Mouse (Mus musculus): Measurements from ENCODE around the gene Chit1.
A peak's percentile ranks its signal among the peaks of the same experiment; 100 is the strongest.

Chit1 gene

DNA sequence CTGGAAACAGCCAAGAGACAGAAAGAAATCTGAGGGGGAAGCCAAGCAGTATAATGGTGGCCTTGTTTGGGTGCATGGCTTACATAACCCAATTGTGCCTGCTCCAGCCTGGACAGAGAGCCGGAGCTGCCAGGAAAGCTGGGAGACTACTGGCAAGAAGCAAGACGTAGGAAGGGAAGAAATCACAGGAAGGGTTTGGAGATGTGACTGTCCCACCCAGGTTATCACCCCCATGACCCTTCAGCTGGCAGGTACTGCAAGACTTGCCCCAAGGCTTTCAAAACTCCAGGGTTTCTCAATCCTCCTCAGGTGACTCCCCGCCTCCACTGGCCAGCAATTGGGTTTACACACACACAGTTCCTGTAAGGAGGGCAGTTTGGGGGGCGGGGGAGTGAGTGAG lies 71.0 kb downstream of the Chit1 start, which contains the start of gene Chil1:
Gene Chil1, plus strand, starts transcription at position 152 of the 400 bp plus-strand sequence.
- DNase-seq (ENCODE audit: low read depth, low spot score), result no peak

DNA sequence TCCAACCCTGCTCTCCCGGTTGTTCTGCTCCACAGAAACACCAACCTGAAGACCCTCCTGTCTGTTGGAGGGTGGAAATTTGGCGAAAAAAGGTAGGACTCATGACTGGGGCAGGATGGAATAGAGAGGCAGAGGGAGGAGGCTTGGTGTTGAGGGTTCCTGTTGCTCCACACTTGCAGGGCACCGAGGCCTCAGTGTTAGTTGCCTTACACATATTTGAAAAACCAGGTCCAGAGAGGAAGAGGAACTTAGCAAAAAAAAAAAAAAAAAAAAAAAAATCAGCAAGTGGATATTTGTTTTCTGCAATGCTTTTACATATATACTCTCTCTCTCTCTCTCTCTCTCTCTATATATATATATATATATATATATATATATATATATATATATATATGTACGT lies 73.0 kb downstream of the Chit1 start:
- DNase-seq (ENCODE audit: low read depth, low spot score), result no peak

- no peak for DNase-seq (ENCODE audit: low read depth, low spot score)
These were observed 77.2 kb downstream of the Chit1 start for GRCm38 (mm10) chr1:134188217-134188616.

DNA sequence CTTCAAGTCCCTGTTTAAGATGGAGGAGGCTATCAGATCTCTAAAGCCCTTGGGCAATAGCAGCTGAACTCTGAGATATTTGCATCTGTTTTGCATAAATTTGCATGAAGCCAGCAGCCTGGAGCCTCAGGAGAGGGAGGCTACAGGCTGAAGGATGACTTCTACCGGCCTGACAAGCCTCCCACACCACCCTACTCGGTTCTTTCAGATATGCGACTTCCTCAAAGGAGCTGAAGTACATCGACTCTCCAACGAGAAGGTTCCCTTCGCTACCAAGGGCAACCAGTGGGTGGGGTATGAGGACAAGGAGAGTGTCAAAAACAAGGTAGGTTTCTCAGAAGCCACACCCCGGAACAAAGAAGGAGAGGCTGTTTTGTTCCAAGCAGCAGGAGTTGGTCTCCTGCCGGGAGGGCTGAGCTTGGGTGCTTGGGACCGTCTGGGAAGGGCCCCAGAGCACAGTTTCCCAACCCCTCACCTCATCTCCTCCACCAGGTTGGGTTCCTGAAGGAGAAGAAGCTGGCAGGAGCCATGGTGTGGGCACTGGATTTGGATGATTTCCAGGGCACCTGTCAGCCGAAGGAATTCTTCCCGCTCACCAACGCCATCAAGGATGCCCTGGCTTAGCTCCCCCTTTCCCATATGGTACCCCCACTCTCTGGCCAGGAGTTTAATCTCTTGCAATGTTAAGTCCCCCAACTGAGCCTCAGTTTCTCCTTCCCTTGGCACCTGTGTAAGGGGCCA lies 78.1 kb downstream of the Chit1 start:
- peak; percentile 38 for DNase-seq (ENCODE audit: low read depth, low spot score)

DNA sequence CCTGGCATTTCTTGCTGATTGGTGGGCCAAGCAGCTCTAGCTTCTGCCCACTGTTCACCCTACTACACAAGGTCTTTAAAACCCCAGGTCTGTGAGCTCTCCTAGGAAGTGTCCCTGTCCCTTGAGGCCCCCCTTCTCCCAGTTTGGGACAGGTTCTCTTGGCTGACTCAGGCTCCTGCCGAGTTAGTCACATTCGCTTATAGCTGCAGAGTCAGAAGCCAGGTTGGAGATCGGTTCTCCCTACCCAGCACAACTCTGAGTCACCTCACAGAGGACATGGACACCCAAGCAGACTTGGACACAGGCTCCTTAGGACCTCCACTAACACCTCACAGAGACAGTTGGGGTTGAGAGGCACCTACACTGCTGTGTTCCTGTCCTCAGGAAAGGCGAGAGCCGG lies 80.2 kb downstream of the Chit1 start:
- DNase-seq (ENCODE audit: low read depth, low spot score), result no peak

GRCm38 (mm10) chr1:134192024-134192423 lies 81.0 kb downstream of the Chit1 start:
- DNase-seq (ENCODE audit: low read depth, low spot score), result no peak

DNA sequence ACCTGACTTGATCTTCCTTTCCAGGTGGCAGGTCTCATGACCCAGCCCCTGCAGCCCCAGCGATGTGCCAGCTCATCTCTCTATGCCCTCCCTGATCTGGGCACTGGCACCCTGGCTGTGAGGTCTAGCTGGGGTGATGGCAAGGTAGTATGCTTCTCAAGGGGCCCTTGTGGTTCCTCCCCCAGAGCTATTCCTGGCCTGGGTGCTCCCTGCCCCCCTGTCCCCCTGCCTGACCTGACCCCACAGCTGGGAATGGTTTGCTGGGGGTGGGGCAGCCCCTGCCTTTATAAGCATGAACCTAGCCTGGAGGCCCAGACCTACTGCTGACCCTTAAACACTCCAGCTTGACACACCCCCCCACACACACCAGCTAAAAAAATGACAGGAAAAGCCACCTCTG lies 82.1 kb downstream of the Chit1 start, which contains the start of gene Mybph:
Gene Mybph, plus strand, starts transcription at position 323 of the 400 bp plus-strand sequence.
- no peak for DNase-seq (ENCODE audit: low read depth, low spot score)

DNA sequence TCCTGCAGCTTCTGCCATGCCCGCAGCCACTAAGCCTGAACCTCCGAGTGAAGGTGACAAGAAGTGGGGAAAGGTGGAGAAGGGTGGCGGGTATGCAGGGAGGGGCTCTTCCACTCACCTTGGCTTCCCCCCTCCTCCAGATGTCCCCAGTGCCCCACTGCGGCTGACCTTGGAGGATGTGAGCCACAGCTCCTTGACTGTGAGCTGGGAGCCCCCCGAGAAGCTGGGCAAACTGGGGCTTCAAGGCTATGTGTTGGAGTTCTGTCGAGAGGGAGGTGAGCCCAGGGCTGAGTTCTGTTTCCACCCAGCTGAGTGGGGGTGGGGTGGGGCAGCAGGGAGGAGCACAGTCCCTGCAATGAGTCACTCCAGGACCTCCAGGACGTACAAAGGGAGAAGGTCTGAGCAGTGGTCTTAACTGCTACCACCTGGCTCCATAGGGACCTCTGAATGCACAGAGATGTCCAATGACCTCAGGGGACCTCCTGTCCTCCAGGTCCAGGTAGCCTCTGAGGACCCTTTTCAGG lies 82.7 kb downstream of the Chit1 start:
- DNase-seq (ENCODE audit: low read depth, low spot score), result no peak

- DNase-seq (ENCODE audit: low read depth, low spot score), result no peak
These were observed 83.4 kb downstream of the Chit1 start for GRCm38 (mm10) chr1:134194298-134195022.

GRCm38 (mm10) chr1:134195117-134195516 lies 84.1 kb downstream of the Chit1 start:
- DNase-seq (ENCODE audit: low read depth, low spot score), result no peak

DNA sequence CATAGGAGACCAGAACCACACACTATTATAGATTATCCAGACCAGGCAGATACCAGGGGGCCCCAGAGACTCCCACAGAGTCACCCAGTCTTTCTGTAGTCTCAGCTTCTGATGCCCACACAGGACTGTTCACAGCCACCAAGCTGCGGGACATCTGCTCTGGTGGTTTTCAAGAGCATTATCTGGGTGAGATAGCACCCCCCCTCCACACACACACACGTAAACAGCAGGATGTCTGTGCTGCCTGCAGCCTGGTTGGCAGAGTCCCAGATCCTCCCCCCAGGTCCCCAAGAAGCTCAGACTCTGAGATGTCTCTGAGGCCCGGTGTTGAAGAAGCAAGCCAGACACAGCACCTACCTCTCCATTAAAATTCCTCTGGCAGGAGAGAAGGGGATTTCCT lies 84.5 kb downstream of the Chit1 start:
- DNase-seq (ENCODE audit: low read depth, low spot score), result peak; percentile 44

- DNase-seq (ENCODE audit: low read depth, low spot score), result no peak
These were observed 84.9 kb downstream of the Chit1 start for GRCm38 (mm10) chr1:134195979-134196378.

DNA sequence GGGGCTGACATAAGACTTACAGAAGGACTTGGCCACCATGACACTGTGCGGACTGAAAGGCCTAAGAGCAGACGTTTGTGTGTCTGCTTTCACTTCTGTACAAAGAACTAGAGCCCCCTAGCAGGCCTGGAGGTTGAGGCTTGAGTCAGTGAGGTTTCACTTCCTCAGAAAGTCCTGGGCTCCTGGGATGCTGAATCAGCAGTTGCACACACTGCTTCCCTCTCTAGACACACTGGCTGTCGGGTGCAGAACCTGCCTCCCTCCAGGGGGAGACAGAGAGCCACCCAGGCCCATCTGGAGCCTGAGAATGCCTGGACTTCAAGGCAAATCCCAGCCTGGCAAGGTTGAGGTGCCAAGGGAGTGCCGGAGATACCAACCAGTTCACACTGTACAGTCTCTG lies 85.3 kb downstream of the Chit1 start:
- peak; percentile 71 for DNase-seq (ENCODE audit: low read depth, low spot score)

- no peak for DNase-seq (ENCODE audit: low read depth, low spot score)
These were observed 86.4 kb downstream of the Chit1 start for GRCm38 (mm10) chr1:134197325-134197982.

- no peak for DNase-seq (ENCODE audit: low read depth, low spot score)
These were observed 87.4 kb downstream of the Chit1 start for GRCm38 (mm10) chr1:134198197-134198995.

- DNase-seq (ENCODE audit: low read depth, low spot score), result no peak
These were observed 89.4 kb downstream of the Chit1 start for GRCm38 (mm10) chr1:134200481-134200880.
